Mouse (Mus musculus): ENCODE measurements around the gene 1700029I15Rik. TPM values are rescaled to one million over a fixed set of nuclear protein-coding genes. Genes with fewer than 3 reads are reported as not detected.

The 1700029I15Rik gene
- total and polyA plus RNA-seq, 3 experiments: 4.9 to 15.0 (median 14.6) TPM

GRCm38 (mm10) chr2:92427882-92428281 lies 45.5 kb downstream of the 1700029I15Rik start:
- peak; percentile 89 for DNase-seq

DNA sequence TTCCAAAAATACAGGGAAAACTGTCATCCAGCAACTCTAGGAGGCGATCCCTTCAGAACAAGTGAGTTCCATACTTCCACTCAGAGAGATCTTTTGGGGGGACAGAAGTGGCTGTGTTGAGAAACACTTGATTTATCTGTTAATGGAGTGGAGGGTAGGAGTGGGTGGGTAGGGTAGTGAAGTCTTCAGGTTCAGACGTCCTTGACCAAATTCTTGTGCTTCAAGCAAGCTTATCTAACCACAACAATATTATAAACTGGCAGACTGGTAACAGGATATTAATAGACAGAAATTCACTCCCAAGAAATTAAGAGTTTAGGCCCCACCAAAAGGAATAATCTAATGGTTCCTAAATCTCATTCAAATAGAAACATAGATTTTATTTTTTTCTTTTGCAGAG lies 47.8 kb downstream of the 1700029I15Rik start:
- DNase-seq: no peak

GRCm38 (mm10) chr2:92430723-92431541 lies 48.6 kb downstream of the 1700029I15Rik start:
- DNase-seq: peak; percentile 63

DNA sequence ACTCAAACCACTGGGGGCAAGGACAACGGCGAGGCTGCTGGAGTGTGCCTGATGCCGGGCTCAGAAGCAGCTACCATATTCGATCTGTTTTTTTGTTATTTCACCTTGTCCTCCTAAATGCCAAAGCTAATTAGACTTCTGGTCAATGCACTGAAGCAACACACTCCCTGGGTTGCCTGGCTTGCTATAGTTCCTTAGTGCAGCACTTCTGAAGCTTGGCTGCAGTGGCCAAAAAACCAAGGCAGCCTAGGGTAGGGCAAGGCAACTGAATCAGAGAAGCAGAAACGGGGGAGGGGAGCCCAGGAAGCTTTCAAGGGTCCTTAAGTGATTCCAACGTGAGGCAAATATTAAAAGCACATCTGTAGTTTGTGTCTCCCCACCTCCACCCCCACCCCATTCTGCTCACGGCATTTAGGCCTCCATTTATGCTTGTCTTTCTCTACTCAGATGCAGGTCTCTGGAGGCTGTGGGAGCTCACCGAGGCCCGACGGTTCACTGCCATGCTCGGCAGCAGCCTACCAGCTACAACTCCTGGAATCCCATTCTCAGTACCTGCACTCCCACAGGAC lies 49.4 kb downstream of the 1700029I15Rik start:
- no peak for DNase-seq

DNA sequence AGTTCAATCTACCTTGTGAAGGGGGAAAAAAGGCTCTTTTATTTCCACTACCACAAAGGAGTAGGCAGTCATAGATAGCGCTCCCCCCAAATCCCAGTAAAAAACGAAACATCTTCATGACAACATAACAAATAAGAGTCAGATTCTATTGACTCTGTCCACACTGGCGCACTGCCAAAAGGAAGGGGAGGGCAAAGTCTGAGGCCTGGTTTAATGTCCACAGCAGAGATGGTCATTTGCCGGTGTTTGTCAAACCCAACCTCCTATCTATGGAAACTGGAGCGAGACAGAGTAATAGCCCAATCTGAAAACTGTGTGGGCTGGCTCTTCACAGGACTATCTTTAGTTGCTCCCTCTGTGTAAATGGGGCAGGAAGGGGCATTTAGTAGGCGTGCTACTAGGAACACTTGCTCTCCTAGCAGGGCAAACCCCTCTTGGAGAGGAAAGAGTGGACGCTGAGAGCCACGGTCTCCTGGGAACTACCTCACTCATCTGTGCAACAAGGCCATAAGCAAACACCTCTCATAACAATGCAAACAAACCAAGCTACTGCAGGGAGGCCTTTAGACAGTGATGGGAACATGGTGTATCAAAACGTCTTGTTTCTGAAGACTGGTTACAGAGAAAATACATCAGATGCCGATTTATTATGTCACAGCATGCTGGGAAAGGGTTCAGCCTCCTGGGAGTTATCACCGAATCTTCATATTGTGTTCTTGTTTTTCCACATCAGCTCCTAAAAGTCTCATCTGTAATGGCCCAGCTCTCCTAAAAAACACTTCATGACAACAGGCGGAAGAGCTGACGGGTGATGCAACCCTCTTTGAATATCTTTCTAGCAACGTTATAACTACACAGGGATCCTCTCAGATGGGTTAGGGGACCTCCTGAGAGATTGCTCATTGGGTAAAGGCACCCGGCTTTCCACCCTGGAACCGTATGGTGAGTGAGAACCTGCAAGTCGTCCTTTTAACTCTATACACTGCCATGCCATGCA lies 50.3 kb downstream of the 1700029I15Rik start:
- peak; percentile 62 for DNase-seq

GRCm38 (mm10) chr2:92433578-92434374 lies 51.4 kb downstream of the 1700029I15Rik start, which contains the start of gene Cry2:
Cry2 (minus strand) TSS chr2:92434043.
- peak; percentile 99 for DNase-seq

GRCm38 (mm10) chr2:92434375-92434745 lies 52.0 kb downstream of the 1700029I15Rik start:
- DNase-seq: no peak

- DNase-seq: no peak
These were observed 52.7 kb downstream of the 1700029I15Rik start for GRCm38 (mm10) chr2:92435023-92435422.

Small RNA genes within 50 kb of the gene (microRNA-seq; reads per million reads assigned to microRNA genes)
- gene Mir7000: 0 to 1.2 reads per million in 2 experiments

Other genes starting within 250 kb of the 1700029I15Rik start
- 100 to 1,000 TPM; 102 to 212 TPM for gene Pex16, start 7.9 kb upstream of the 1700029I15Rik start, total RNA-seq (2021)
- gene Pex16, start 7.9 kb upstream of the 1700029I15Rik start, polyA plus RNA-seq (2012; rRNA removed): 199 and 254 TPM in 2 replicates
- 1 to 10 TPM in 1 of 2 experiments, under 1 TPM in 1; 0.45 to 1.4 TPM for gene Large2, start 7.7 kb upstream of the 1700029I15Rik start, total RNA-seq (2021)
- gene Large2, start 7.7 kb upstream of the 1700029I15Rik start, polyA plus RNA-seq (2012; rRNA removed): 1.3 and 2.2 TPM in 2 replicates
- gene Mapk8ip1, start 18.7 kb downstream of the 1700029I15Rik start, total RNA-seq (2021): 10 to 100 TPM; 30.2 to 34.9 TPM
- 60.9 and 67.1 TPM in 2 replicates for gene Mapk8ip1, start 18.7 kb downstream of the 1700029I15Rik start, polyA plus RNA-seq (2012; rRNA removed)
- gene Cry2, start 51.5 kb downstream of the 1700029I15Rik start, total RNA-seq (2021): 10 to 100 TPM; 32.9 to 45.1 TPM
- gene Cry2, start 51.5 kb downstream of the 1700029I15Rik start, polyA plus RNA-seq (2012; rRNA removed): 27.6 and 53.8 TPM in 2 replicates
- gene Slc35c1, start 78.0 kb downstream of the 1700029I15Rik start, total RNA-seq (2021): 10 to 100 TPM; 14.3 to 23.2 TPM
- gene Slc35c1, start 78.0 kb downstream of the 1700029I15Rik start, polyA plus RNA-seq (2012; rRNA removed): 50.9 and 98.4 TPM in 2 replicates
- gene Chst1, start 217.2 kb downstream of the 1700029I15Rik start, total RNA-seq (2021): 10 to 100 TPM; 15.3 to 18.8 TPM
- 22.8 and 40.7 TPM in 2 replicates for gene Chst1, start 217.2 kb downstream of the 1700029I15Rik start, polyA plus RNA-seq (2012; rRNA removed)